Mouse (Mus musculus) heart, adult 9 months (tissue): ENCODE results near the gene 1700011M02Rik.
"Not testable (repeated sequence)": the region's sequence is repeated elsewhere in the genome, so short reads cannot be mapped to it uniquely, and the experiment has no call there.

Experiments used
- DNase-seq, 2 experiments: peaks; one replicate each; pipeline ENCODE4 v3.0.0; 2022; ENCODE audit warnings: low spot score in 2 of 2

Gene 1700011M02Rik

DNA sequence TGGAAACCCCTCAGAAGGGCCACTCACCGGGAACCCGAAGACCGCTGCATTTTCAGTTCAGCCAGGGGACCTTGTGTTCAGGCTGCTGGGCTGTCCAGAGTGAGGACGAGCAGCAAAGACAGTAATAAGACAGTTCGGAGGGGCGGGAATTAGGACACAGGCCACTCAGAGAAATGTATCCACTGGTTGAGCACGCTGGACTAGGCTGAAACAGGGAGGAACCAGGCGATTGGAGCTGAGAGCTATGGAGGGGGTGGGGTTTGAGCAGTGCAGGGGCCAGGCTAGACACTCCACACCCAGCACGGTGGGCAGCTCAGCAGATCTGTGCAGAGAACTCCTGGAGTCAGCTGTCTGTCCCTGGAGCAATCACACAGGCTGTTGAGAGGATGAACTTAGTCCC lies at the start of gene 1700011M02Rik, which contains the start of gene Dmrtc1a:
Gene 1700011M02Rik (plus strand): TSS at position 319 of the 400 bp plus-strand sequence.
Gene Dmrtc1a (minus strand): TSS at position 101 of the 400 bp plus-strand sequence.
- DNase-seq: not testable (repeated sequence)

DNA sequence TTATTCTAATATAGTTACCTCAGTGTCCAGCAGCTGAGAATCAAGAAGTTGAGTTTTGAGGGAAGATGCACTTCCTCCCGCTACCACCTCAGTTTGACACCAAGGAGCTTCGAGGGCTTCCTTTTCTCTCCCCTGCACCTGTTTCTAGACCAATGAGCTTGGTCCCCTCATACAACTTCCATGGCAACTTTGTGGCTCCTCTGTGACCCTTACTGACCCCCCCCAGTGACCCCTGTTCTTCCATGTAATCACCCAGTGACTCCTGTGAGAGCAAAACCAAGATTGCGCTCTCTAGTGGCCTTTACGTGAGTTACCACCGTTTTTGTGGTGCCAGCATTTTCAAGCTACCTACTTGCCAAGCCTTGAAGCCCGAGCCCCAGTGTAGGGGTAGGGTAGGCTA lies 40.8 kb upstream of the 1700011M02Rik start, which contains the start of gene 1700031F05Rik:
Gene 1700031F05Rik (minus strand): TSS at position 101 of the 400 bp plus-strand sequence.
- no peak for DNase-seq

DNA sequence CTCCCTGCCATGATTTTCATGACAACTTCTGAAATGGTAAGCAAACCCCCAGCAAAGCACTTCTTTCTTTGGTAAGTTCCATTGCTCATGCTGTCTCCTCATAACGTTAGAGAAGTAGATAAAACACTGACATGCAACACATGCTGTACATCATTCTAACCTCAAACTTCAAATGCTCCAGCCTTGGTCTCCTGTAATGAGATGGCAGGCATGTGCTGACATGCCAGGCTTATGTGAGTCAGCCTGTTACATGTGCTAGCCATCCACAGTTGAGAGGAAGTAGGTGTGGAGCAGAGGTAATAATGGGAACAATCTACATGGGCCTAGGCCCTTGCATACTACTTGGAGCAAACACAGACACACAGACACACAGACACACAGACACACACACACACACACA lies 6.1 kb downstream of the 1700011M02Rik start:
- not testable (repeated sequence) for DNase-seq

DNA sequence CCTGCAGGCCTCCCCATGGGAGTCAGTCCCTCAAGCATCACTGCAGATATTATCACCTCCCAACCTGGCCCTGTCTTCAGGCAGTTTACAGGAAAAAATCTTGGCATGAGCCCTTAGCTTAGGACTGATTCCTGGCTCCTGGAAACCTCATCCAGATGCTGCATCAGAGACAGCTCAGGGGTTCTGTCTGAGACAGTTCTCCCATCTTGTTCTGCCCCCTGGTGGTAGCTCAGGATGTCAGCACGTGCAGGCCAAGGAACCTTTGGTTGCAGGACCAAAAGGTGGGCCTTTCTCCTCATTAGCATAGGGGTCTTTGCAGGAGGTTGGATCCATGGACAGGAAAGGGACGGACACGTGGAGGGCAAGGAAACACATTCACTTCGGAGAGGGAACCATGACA lies 18.0 kb downstream of the 1700011M02Rik start:
- not testable (repeated sequence) for DNase-seq

DNA sequence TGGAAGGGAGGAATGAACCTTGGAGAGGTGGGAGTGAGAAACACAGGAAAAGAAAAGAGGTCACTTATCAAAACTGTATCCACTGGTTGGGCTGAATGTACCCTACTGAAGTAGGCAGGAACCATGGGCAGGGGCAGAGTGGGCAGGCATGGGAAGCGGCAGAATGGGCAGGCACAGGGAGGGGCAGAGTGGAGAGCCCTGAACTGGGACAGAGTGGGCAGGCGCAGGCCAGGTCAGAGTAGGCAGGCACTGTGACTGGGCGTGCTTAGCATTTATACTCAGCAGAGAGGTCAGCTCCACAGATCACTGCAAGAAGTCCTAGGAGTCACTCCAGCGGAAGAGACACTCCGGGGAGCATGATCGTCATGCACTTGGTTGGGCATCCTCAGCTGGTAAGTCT lies 19.4 kb downstream of the 1700011M02Rik start, which contains the start of gene 1700018G05Rik:
Gene 1700018G05Rik (plus strand): TSS at position 301 of the 400 bp plus-strand sequence.
- DNase-seq: not testable (repeated sequence)

DNA sequence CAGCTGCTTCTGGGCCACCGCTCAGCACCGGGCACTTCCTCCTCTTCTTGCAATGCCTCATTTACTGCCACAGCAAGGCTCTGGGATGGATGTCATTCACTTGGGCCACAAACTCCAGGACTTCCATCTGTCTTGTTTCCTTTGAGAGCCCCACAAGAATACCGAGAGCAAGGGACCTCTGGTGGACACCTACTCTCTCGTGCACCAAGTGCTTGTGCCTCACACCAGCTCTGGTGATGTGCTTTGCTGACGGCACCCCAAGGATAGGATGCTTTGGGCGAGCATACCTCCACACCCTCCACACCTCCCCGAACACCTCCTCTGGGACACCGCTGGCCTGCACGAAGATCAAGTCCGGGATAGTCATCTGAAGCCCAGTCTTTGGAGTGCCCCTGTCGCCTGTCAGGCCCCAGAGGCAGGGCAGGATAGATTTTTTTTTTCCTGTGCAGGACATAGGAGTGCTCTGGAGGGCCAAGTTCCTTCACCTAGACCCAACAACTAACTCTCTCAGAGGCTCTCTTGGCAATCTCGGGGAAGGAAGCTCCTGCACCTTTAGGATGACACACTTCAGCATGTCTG lies 24.4 kb downstream of the 1700011M02Rik start:
- DNase-seq: no peak

DNA sequence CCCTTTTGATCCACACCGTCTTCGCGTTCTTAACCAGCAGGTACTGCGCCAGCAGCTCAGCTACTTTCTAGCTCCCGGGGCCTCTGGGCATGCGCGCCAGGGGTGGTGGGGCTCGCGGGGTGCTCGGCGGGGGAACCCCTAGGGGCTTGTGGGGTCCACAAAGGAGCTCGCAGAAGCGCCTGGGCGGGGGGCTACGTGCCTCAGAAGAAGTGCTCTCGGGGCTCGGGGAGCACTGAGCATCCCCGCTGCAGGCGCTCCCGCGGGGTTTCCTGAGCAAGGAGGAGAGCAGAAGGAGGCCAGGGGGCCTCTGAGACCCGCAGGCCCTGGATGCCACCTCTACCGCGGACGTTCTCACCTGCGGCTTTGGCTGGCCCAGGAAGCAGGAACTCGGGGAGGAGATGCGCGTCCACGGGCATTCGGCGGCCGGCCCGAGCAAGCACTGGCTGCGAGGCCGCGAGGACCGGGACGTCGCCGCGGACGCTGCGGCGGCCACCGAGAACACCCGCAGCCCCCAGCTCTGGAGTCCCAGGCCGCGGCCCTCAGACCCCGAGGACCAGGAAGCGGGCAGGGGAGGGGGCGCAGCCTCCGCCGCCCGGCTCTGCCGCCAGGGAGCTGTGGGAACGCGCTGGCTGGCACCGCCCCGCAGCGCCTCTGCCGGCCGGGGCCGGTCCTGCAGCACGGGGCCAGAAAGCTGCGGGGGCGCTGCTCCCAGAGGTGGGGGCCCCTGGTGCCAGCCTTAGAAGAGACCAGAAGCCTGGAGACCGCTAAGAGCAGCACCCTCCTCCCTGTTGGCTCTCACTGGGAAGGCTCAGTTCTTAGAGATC lies 25.1 kb downstream of the 1700011M02Rik start:
- peak in 1 of 2 experiments; percentile 3 for DNase-seq

DNA sequence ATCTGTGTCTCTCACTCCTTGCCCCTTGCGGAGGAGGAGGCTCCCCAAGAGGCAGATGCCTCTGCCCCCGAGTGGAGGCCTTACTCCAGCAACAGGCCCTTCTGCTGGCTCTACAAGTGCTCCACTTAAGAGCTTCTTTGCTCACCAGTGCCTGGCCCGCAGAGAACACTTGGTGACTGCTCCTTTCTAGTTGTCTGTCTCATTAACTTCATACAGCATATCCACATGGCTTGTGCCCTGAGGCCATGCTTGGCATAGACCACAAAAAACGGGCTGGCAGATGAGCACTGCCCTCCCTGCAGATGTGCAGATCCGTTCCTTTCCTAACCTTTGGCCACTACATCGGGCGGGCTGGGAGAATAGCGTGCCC lies 25.7 kb downstream of the 1700011M02Rik start:
- no peak for DNase-seq

DNA sequence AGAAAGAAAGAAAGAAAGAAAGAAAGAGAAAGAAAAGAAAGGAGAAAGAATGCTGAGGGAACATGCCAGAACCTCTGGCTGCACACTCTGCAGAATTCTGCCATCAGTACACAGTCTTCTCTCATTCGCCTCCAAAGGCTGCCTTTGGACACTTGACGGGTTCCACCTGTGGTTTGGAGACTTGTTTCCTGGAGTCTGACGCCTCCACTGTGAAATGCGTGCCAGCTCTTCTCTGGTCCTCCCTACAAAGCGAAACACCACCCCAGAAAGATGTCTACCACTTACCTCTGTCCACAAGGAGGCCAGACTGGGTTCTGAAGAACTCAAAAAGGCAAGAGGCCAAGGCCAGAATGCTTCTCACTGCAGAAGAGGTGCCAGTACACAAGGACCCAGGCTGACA lies 28.0 kb downstream of the 1700011M02Rik start:
- peak; percentile 5 to 27 for DNase-seq

DNA sequence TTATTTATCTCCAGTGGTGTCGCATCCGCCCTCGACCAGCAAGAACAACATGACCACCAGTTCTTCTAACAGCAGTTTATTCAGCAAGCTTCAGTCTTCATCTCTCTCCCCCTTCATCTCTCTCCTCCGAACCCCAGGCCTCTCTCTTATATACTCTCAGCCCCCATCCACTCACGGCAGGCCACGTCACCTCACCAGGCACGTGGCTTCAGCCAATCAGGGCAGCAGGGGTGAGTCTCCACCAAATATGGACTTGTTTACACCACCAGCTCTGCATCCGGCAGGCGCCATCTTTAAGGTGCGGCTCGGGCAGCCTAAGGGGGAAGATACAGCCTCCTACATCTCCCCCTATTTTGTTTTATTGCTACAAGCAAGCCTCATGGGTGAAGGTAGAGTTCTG lies 41.4 kb downstream of the 1700011M02Rik start:
- DNase-seq: not testable (repeated sequence)

DNA sequence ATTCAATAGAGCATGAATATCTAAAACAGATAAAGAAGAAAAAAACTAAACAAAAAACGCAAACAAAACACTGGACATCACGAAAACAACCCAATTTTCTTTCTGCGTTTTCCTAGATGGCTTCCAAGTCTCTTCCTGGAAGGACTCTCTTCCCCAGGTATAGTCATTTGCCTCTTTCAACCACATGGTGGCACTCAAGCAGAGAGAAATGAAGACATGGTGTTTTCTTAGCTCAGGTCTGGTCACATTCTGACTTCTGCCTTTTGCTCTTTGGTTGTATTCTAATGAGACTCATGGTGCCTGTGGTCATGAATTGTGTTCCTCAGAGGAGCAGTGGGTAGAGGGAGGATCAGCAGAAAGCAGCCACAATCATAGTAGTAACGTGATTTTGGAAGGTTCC lies 50.2 kb downstream of the 1700011M02Rik start:
- no peak for DNase-seq
